Mouse (Mus musculus) heart, embryonic 16.5 days (tissue): ENCODE measurements around the gene Acot12. TPM values are rescaled to one million over a fixed set of nuclear protein-coding genes. Genes with fewer than 3 reads are reported as not detected.

ENCODE experiments used
- ATAC-seq: fragments of 200-750 bp; cut with Nextera tagmentation; replicated peaks from 2 replicates; pipeline ENCODE4 v1.8.0; 2017; ENCODE audit warnings: moderate number of reproducible peaks; ENCODE audit not compliant: insufficient read depth, low FRiP score; ENCODE audit errors: extremely low read depth
- H3K27ac ChIP-seq: fragments of 300-500 bp; sonication (generic); 2 replicates; pipeline ENCODE4 v1.5.1; 2014; ENCODE audit warnings: mild to moderate bottlenecking, low read length, control low read depth, moderate library complexity
- H3K27me3 ChIP-seq: fragments of 300-500 bp; sonication (generic); 2 replicates; pipeline ENCODE4 v1.6.1; 2014; ENCODE audit warnings: low read length, mixed read lengths; ENCODE audit not compliant: control insufficient read depth, insufficient read depth
- H3K36me3 ChIP-seq: fragments of 300-500 bp; sonication (generic); 2 replicates; pipeline ENCODE4 v1.6.1; 2014; ENCODE audit not compliant: control insufficient read depth, insufficient read depth
- H3K4me1 ChIP-seq: fragments of 300-500 bp; sonication (generic); 2 replicates; pipeline ENCODE4 v1.6.1; 2014; ENCODE audit warnings: low read length, mixed read lengths; ENCODE audit not compliant: control insufficient read depth, insufficient read depth
- H3K4me2 ChIP-seq: fragments of 300-500 bp; sonication (generic); 2 replicates; pipeline ENCODE4 v1.6.1; 2014; ENCODE audit warnings: low read depth, mild to moderate bottlenecking, control low read depth, low read length
- H3K4me3 ChIP-seq: fragments of 300-500 bp; sonication (generic); 2 replicates; pipeline ENCODE4 v1.5.1; 2014; ENCODE audit warnings: mild to moderate bottlenecking, control low read depth, low read length
- H3K9ac ChIP-seq: fragments of 300-500 bp; sonication (generic); 2 replicates; pipeline ENCODE4 v1.6.1; 2014; ENCODE audit warnings: low read length, control low read depth
- H3K9me3 ChIP-seq: fragments of 300-500 bp; sonication (generic); replicated peaks from 2 replicates; pipeline ENCODE4 v1.6.1; 2016; ENCODE audit warnings: low read length; ENCODE audit not compliant: control insufficient read depth
- WGBS: fragments of 180-500 bp; shearing (Covaris S2); extraction: QIAGEN DNeasy Blood & Tissue Kit; methylation state at CpG from one replicate; pipeline ENCODE4 v1.1.7; 2014; 5-methylcytosine and 5-hydroxymethylcytosine counted together
- polyA plus RNA-seq: library from polyadenylated mRNA; unstranded; fragments of >200 nt; fragmentation: Nextera tagmentation; extraction: Ambion mirVana; gene quantifications from 2 replicates; pipeline ENCODE4 v1.2.1, GENCODE M21; 2015

Gene Acot12
- polyA plus RNA-seq, 1 experiment from 2014 or later, result not detected

GRCm38 (mm10) chr13:91801726-91802125 lies 60.4 kb downstream of the Acot12 start:
- no peaks in the 10 kb centered on the region for H3K9me3 ChIP-seq
- no peak overlapping the region for H3K27ac ChIP-seq
- H3K36me3 ChIP-seq, result peaks cover 54% of the 10 kb centered on the region
- H3K4me3 ChIP-seq, result no peak overlapping the region
- no peak overlapping the region for H3K4me2 ChIP-seq
- no peaks in the 10 kb centered on the region for H3K27me3 ChIP-seq
- no peak overlapping the region for H3K9ac ChIP-seq
- WGBS, result 71% methylated on average over 5 of the region's 5 CpGs
- no peak for ATAC-seq
- H3K4me1 ChIP-seq, result peaks cover 4% of the 10 kb centered on the region; the same call in 1 of the 2 replicates

DNA sequence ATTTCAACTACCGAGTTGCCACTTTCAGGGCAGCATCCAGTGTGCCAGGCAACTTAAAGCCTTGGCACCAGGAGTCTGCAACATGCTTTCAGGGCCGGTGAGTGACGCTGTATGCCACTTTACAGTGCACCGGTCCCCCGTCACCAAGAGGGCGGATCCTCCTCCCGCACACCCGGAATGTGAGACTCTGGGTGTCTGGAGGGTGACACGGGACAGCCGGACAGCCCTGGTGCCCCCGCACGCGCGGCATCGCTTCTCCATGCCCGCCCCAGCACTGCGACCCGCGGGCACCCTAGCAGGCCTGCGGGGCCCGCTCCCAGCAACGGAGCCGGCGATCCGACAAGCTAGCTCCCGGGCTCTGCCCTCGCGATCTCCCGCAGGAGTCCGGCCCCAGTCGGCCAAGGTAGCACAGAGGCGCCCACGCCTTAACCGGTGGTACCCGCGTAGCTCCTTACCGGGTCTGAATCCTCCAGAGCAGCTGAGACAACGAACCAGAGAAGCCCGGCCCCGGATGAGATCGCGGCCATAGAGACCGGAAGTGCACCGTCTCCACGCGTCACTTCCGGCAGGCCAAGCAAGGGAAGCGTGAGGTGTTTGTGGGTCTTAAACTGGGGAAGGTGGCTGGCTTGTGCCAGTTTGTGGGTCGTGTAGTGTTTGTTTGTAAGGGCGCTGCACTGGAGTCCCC lies 66.0 kb downstream of the Acot12 start, which contains the start of gene Zcchc9:
Zcchc9 (minus strand) TSS at position 551 of the 685 bp plus-strand sequence.
- Histone ChIP-seq H3K27me3 (no peaks in the 10 kb centered on the region), H3K27ac (peak within 1 kb of the TSS; percentile 95), H3K4me1 (peaks cover 8% of the 10 kb centered on the region), H3K9me3 (no peaks in the 10 kb centered on the region), H3K4me2 (peak within 1 kb of the TSS; percentile 71), H3K36me3 (peaks cover 14% of the 10 kb centered on the region), H3K4me3 (peak within 1 kb of the TSS; percentile 74), H3K9ac (peak within 1 kb of the TSS; percentile 91)
- peak; percentile 98 for ATAC-seq
- under 1% methylated on average over 50 of the region's 50 CpGs for WGBS

DNA sequence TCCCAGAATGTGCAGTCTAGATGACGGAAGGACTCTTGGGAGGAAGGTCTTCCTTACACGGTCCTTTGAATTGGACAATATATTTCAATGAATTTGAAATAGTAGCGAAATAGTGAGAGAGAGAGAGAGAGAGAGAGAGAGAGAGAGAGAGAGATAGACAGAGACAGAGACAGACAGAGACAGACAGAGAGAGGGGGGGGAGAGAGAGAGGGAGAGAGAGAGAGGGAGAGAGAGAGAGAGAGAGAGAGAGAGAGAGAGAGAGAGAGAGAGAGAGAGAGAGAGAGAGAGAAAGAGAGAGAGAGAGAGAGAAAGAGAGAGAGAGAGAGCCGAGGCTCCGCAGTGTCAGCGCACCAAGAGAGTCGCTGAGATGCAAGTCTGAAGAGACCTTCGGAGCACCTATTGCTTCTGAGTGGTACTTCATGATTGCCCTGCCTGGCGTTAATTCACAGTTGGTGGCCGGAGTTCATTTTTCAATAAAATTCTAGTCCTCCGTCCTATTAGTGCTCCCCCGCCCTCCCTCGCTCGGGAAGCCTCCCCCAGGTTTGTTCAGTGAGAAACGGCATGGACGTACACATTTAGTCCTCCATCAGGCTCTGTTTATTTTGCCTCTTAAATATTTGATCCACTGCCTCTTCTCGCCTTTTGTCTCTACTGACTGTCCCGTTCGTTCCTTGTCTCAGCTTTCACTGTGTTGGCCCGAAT lies 66.7 kb downstream of the Acot12 start:
- WGBS, result 34% methylated on average over 20 of the region's 20 CpGs
- Histone ChIP-seq H3K27me3 (no peaks in the 10 kb centered on the region), H3K9me3 (no peaks in the 10 kb centered on the region), H3K4me1 (peaks cover 8% of the 10 kb centered on the region), H3K9ac (peak overlapping the region; percentile 91), H3K27ac (peak overlapping the region; percentile 95), H3K4me2 (peak overlapping the region; percentile 71), H3K36me3 (peaks cover 14% of the 10 kb centered on the region), H3K4me3 (peak overlapping the region; percentile 74)
- ATAC-seq, result no peak

DNA sequence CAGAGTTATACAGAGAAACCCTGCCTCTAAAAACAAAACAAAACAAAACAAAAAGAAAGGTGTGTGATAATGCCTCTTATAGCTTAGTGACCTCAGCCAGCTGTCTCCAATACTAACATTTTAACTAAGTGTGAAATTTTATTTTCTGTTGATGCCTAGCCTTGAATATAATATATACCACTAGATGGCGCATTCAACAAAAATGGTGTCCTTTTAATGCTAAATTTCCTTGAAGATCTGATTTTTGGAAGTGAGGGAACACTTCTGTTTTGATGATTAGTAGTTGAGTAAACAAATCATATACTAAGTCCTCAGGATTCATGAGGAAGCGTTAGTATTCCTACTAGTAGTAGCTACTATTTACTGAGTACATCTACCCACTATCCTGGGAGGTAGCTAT lies 68.2 kb downstream of the Acot12 start:
- 31% methylated on average over 2 of the region's 2 CpGs for WGBS
- no peak overlapping the region for H3K4me2 ChIP-seq
- no peak overlapping the region for H3K27ac ChIP-seq
- H3K27me3 ChIP-seq, result no peaks in the 10 kb centered on the region
- ATAC-seq, result no peak
- H3K36me3 ChIP-seq, result peaks cover 11% of the 10 kb centered on the region; the same call in 1 of the 2 replicates
- H3K4me3 ChIP-seq, result no peak overlapping the region
- H3K4me1 ChIP-seq, result peaks cover 8% of the 10 kb centered on the region
- 0 out of 2 replicates have a peak, but pooled peaks cover 8% of the 10 kb centered on the region for H3K9me3 ChIP-seq
- no peak overlapping the region for H3K9ac ChIP-seq

DNA sequence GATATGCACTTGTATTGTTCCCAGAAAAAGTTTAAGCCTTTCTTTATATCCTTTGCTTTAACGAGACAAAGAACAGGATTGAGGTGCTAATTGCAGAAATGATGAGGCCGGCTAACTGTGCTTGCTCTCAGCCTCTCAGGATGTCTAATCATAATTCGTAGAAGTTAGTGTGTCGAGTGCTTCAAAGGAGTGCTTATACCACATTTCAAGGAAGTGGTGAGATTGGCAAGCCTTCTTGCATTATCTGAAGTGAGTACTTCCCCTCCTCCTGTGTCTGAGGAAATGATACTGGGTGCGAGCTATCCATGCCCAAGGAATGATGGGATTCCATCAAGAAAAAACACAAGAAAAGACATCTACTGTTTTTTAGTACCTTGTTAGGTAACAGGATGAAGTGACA lies 73.4 kb downstream of the Acot12 start:
- Histone ChIP-seq H3K4me1 (no peaks in the 10 kb centered on the region), H3K27ac (no peak overlapping the region), H3K9me3 (peaks cover 8% of the 10 kb centered on the region; the same call in 1 of the 2 replicates), H3K9ac (no peak overlapping the region), H3K4me3 (no peak overlapping the region), H3K4me2 (no peak overlapping the region), H3K36me3 (no peaks in the 10 kb centered on the region), H3K27me3 (no peaks in the 10 kb centered on the region)
- no peak for ATAC-seq
- WGBS, result 87% methylated on average over 5 of the region's 5 CpGs

DNA sequence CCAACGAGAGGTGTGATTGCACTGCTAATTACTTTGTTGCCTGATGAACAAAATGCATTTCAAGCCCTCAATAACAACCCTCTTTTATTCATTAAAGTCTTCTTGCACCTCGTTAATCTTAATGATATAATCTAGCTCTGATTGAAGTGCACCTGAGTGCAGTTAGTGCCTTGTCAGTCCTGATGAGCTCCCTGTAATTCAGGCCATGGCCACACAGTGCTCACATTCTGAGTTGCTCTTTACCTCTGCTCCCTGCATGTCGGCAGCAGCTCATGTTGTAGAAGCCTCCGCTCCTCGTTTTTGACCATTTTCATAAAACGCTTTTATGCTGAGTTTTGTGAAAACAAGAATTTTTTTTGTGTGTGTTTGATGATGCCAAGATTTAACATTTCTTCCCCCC lies 82.4 kb downstream of the Acot12 start:
- Histone ChIP-seq H3K27me3 (no peaks in the 10 kb centered on the region), H3K9ac (no peak overlapping the region), H3K4me3 (no peak overlapping the region), H3K36me3 (no peaks in the 10 kb centered on the region), H3K4me1 (no peaks in the 10 kb centered on the region), H3K9me3 (no peaks in the 10 kb centered on the region), H3K27ac (no peak overlapping the region), H3K4me2 (no peak overlapping the region)
- ATAC-seq, result no peak
- 64% methylated on average over 6 of the region's 6 CpGs for WGBS

DNA sequence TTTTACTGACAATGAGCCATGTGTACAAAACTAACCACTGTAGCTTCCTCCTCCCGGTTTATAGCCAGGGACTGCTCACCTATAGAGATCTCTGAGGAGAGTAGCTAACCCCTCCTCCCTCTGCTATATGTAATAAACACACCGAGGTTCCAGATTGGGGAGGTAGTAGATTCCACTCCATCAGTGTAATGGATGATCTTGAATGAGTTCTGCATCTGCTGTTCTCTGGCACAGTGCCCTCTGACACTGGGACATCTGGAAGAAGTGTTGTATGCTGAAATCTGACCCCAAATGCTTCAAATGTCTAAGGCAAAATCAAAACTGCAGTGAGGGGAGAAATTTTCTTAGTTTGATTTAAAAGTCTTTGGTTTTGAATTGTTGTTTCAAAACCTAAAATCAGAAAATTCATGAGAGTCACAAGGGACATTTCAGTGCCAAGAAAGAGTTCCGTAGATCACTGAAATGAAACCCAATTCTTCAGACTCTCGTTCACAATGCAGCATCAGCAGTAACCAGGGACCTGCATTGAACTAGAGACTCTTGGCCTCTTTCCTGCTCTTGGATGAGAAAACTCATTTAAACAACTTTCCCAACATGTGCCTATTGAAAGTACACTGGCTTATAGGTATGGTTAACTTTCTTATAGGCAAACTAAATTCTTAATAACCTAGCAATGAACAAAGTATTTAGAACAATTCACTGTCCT lies 83.7 kb downstream of the Acot12 start:
- Histone ChIP-seq H3K27ac (no peak overlapping the region), H3K4me1 (no peaks in the 10 kb centered on the region), H3K4me2 (no peak overlapping the region), H3K9ac (no peak overlapping the region), H3K4me3 (no peak overlapping the region), H3K9me3 (no peaks in the 10 kb centered on the region), H3K36me3 (no peaks in the 10 kb centered on the region), H3K27me3 (no peaks in the 10 kb centered on the region)
- ATAC-seq, result no peak
- WGBS, result 68% methylated on average over 4 of the region's 4 CpGs

DNA sequence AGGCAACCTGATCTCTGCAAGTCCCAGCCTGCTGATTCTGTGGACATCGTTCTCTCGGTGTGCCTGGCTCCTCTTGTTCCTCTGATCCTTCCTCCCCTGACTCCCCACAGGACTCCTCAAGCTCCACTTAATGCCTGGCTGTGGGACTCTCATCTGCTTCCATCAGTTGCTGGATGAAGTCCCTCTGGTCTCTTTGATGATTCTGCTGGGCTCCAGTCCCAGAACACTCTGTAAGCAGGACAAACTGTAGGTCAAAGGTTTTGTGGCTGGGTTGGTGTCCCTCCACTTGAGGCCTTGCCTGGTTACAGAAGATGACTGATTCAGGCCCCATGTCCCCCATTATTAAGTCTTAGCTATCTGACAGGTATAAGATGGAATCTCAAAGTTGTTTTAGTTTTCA lies 84.8 kb downstream of the Acot12 start:
- no peaks in the 10 kb centered on the region for H3K36me3 ChIP-seq
- no peak overlapping the region for H3K9ac ChIP-seq
- H3K4me3 ChIP-seq, result no peak overlapping the region
- H3K9me3 ChIP-seq, result no peaks in the 10 kb centered on the region
- 70% methylated on average over 2 of the region's 2 CpGs for WGBS
- no peak overlapping the region for H3K27ac ChIP-seq
- no peak for ATAC-seq
- no peak overlapping the region for H3K4me2 ChIP-seq
- no peaks in the 10 kb centered on the region for H3K4me1 ChIP-seq
- H3K27me3 ChIP-seq, result no peaks in the 10 kb centered on the region

GRCm38 (mm10) chr13:91827876-91828275 lies 86.6 kb downstream of the Acot12 start:
- Histone ChIP-seq H3K4me2 (no peak overlapping the region), H3K4me1 (no peaks in the 10 kb centered on the region), H3K9ac (no peak overlapping the region), H3K9me3 (no peaks in the 10 kb centered on the region), H3K27ac (no peak overlapping the region), H3K4me3 (no peak overlapping the region), H3K27me3 (no peaks in the 10 kb centered on the region), H3K36me3 (no peaks in the 10 kb centered on the region)
- no peak for ATAC-seq
